Mouse (Mus musculus) neural tube, embryonic 12.5 days (tissue): Measurements from ENCODE around the gene Cyth3. TPM values are rescaled to one million over a fixed set of nuclear protein-coding genes. Genes with fewer than 3 reads are reported as not detected.
A peak's percentile ranks its signal among the peaks of the same experiment; 100 is the strongest.

Experiments used
- ATAC-seq: fragments of 200-750 bp; cut with Nextera tagmentation; 2 replicates; pipeline ENCODE4 v1.8.0; 2017; ENCODE audit warnings: low read depth, mild to moderate bottlenecking, moderate TSS enrichment, moderate library complexity; ENCODE audit not compliant: low FRiP score
- H3K27ac ChIP-seq: fragments of 300-500 bp; sonication (generic); 2 replicates; pipeline ENCODE4 v1.5.1; 2016
- H3K27me3 ChIP-seq: fragments of 300-500 bp; sonication (generic); replicated peaks from 2 replicates; pipeline ENCODE4 v1.6.1; 2016; ENCODE audit warnings: mild to moderate bottlenecking
- H3K36me3 ChIP-seq: fragments of 300-500 bp; sonication (generic); 2 replicates; pipeline ENCODE4 v1.6.1; 2016; ENCODE audit warnings: mild to moderate bottlenecking
- H3K4me1 ChIP-seq: fragments of 300-500 bp; sonication (generic); 2 replicates; pipeline ENCODE4 v1.6.1; 2016
- H3K4me2 ChIP-seq: fragments of 300-500 bp; sonication (generic); replicated peaks from 2 replicates; pipeline ENCODE4 v1.6.1; 2016; ENCODE audit warnings: mild to moderate bottlenecking
- H3K4me3 ChIP-seq: fragments of 300-500 bp; sonication (generic); 2 replicates; pipeline ENCODE4 v1.5.1; 2016
- H3K9ac ChIP-seq: fragments of 300-500 bp; sonication (generic); 2 replicates; pipeline ENCODE4 v1.6.1; 2016; ENCODE audit warnings: mild to moderate bottlenecking
- H3K9me3 ChIP-seq: fragments of 300-500 bp; sonication (generic); 2 replicates; pipeline ENCODE4 v1.6.1; 2016; ENCODE audit warnings: mild to moderate bottlenecking
- WGBS: fragments of 180-500 bp; shearing (Covaris S2); methylation state at CpG from one replicate; pipeline ENCODE4 v1.1.7; 2016; 5-methylcytosine and 5-hydroxymethylcytosine counted together
- polyA plus RNA-seq: library from polyadenylated mRNA; unstranded; fragments of >200 nt; fragmentation: Nextera tagmentation; extraction: Ambion mirVana; gene quantifications from 2 replicates; pipeline ENCODE4 v1.2.1, GENCODE M21; 2016

Cyth3 gene
- polyA plus RNA-seq: 40.5 and 42.4 TPM in 2 replicates

GRCm38 (mm10) chr5:143621893-143622622 is at the start of gene Cyth3:
Gene Cyth3, plus strand, starts transcription at chr5:143622447.
- peak; percentile 91 for ATAC-seq
- Histone ChIP-seq H3K4me1 (peaks cover 39% of the 10 kb centered on the region), H3K9me3 (no peaks in the 10 kb centered on the region), H3K27me3 (no peaks in the 10 kb centered on the region), H3K36me3 (no peaks in the 10 kb centered on the region), H3K4me2 (peak within 1 kb of the TSS; percentile 72), H3K27ac (peak within 1 kb of the TSS; percentile 42; the same call in 1 of the 2 replicates), H3K9ac (peak within 1 kb of the TSS; percentile 81), H3K4me3 (peak within 1 kb of the TSS; percentile 78)
- WGBS: 8% methylated on average over 46 of the region's 46 CpGs

- Histone ChIP-seq H3K36me3 (no peaks in the 10 kb centered on the region), H3K4me1 (no peaks in the 10 kb centered on the region), H3K27me3 (no peaks in the 10 kb centered on the region), H3K4me2 (no peak overlapping the region), H3K27ac (no peak overlapping the region), H3K4me3 (no peak overlapping the region), H3K9ac (no peak overlapping the region), H3K9me3 (no peaks in the 10 kb centered on the region)
- no peak for ATAC-seq
- 87% methylated on average over 4 of the region's 4 CpGs for WGBS
Measured at GRCm38 (mm10) chr5:143573067-143573466, 49.2 kb upstream of the Cyth3 start.

- H3K4me3 ChIP-seq: no peak overlapping the region
- no peaks in the 10 kb centered on the region for H3K27me3 ChIP-seq
- H3K27ac ChIP-seq: no peak overlapping the region
- WGBS: 85% methylated on average over 19 of the region's 19 CpGs
- no peaks in the 10 kb centered on the region for H3K9me3 ChIP-seq
- no peaks in the 10 kb centered on the region for H3K36me3 ChIP-seq
- no peak overlapping the region for H3K9ac ChIP-seq
- no peak overlapping the region for H3K4me2 ChIP-seq
- ATAC-seq: no peak
- H3K4me1 ChIP-seq: no peaks in the 10 kb centered on the region
Measured at GRCm38 (mm10) chr5:143574261-143575178, 47.7 kb upstream of the Cyth3 start.

- H3K4me2 ChIP-seq: no peak overlapping the region
- H3K9me3 ChIP-seq: no peaks in the 10 kb centered on the region
- H3K4me1 ChIP-seq: no peaks in the 10 kb centered on the region
- no peaks in the 10 kb centered on the region for H3K27me3 ChIP-seq
- H3K27ac ChIP-seq: no peak overlapping the region
- no peak overlapping the region for H3K4me3 ChIP-seq
- no peak for ATAC-seq
- 88% methylated on average over 10 of the region's 10 CpGs for WGBS
- no peak overlapping the region for H3K9ac ChIP-seq
- no peaks in the 10 kb centered on the region for H3K36me3 ChIP-seq
Measured at GRCm38 (mm10) chr5:143579537-143580203, 42.6 kb upstream of the Cyth3 start.

- no peak overlapping the region for H3K4me3 ChIP-seq
- no peak for ATAC-seq
- no peaks in the 10 kb centered on the region for H3K9me3 ChIP-seq
- 93% methylated on average over 2 of the region's 2 CpGs for WGBS
- H3K9ac ChIP-seq: no peak overlapping the region
- H3K27ac ChIP-seq: no peak overlapping the region
- no peak overlapping the region for H3K4me2 ChIP-seq
- H3K27me3 ChIP-seq: no peaks in the 10 kb centered on the region
- no peaks in the 10 kb centered on the region for H3K4me1 ChIP-seq
- no peaks in the 10 kb centered on the region for H3K36me3 ChIP-seq
Measured at GRCm38 (mm10) chr5:143580982-143581381, 41.3 kb upstream of the Cyth3 start.

- H3K4me2 ChIP-seq: no peak overlapping the region
- no peaks in the 10 kb centered on the region for H3K9me3 ChIP-seq
- H3K4me1 ChIP-seq: no peaks in the 10 kb centered on the region
- no peak overlapping the region for H3K9ac ChIP-seq
- no peaks in the 10 kb centered on the region for H3K27me3 ChIP-seq
- no peak overlapping the region for H3K4me3 ChIP-seq
- no peak overlapping the region for H3K27ac ChIP-seq
- ATAC-seq: no peak
- WGBS: 89% methylated on average over 8 of the region's 8 CpGs
- H3K36me3 ChIP-seq: no peaks in the 10 kb centered on the region
Measured at GRCm38 (mm10) chr5:143581874-143582273, 40.4 kb upstream of the Cyth3 start.

- Histone ChIP-seq H3K9me3 (no peaks in the 10 kb centered on the region), H3K4me3 (no peak overlapping the region), H3K9ac (no peak overlapping the region), H3K4me1 (no peaks in the 10 kb centered on the region), H3K36me3 (no peaks in the 10 kb centered on the region), H3K4me2 (no peak overlapping the region), H3K27ac (no peak overlapping the region), H3K27me3 (no peaks in the 10 kb centered on the region)
- WGBS: 94% methylated on average over 10 of the region's 10 CpGs
- ATAC-seq: no peak
Measured at GRCm38 (mm10) chr5:143583081-143583480, 39.2 kb upstream of the Cyth3 start.

- Histone ChIP-seq H3K9ac (no peak overlapping the region), H3K4me3 (no peak overlapping the region), H3K27ac (no peak overlapping the region), H3K4me1 (peaks cover 3% of the 10 kb centered on the region; the same call in 1 of the 2 replicates), H3K4me2 (no peak overlapping the region), H3K9me3 (no peaks in the 10 kb centered on the region), H3K36me3 (no peaks in the 10 kb centered on the region), H3K27me3 (no peaks in the 10 kb centered on the region)
- ATAC-seq: no peak
- WGBS: 85% methylated on average over 5 of the region's 5 CpGs
Measured at GRCm38 (mm10) chr5:143584982-143585381, 37.3 kb upstream of the Cyth3 start.

GRCm38 (mm10) chr5:143586386-143586785 is 35.9 kb upstream of the Cyth3 start:
- Histone ChIP-seq H3K27ac (no peak overlapping the region), H3K4me1 (peaks cover 3% of the 10 kb centered on the region; the same call in 1 of the 2 replicates), H3K4me3 (no peak overlapping the region), H3K36me3 (no peaks in the 10 kb centered on the region), H3K4me2 (no peak overlapping the region), H3K9me3 (no peaks in the 10 kb centered on the region), H3K9ac (no peak overlapping the region), H3K27me3 (no peaks in the 10 kb centered on the region)
- 92% methylated on average over 8 of the region's 8 CpGs for WGBS
- ATAC-seq: no peak

GRCm38 (mm10) chr5:143589108-143589507 is 33.1 kb upstream of the Cyth3 start:
- WGBS: 51% methylated on average over 17 of the region's 17 CpGs
- Histone ChIP-seq H3K9ac (no peak overlapping the region), H3K4me2 (0 out of 2 replicates have a peak overlapping the region, but pooled peaks have one; percentile 0), H3K27ac (no peak overlapping the region), H3K9me3 (no peaks in the 10 kb centered on the region), H3K27me3 (no peaks in the 10 kb centered on the region), H3K36me3 (no peaks in the 10 kb centered on the region), H3K4me1 (peaks cover 3% of the 10 kb centered on the region; the same call in 1 of the 2 replicates), H3K4me3 (no peak overlapping the region)
- ATAC-seq: no peak

GRCm38 (mm10) chr5:143592926-143593325 is 29.3 kb upstream of the Cyth3 start:
- Histone ChIP-seq H3K4me2 (no peak overlapping the region), H3K27me3 (no peaks in the 10 kb centered on the region), H3K36me3 (no peaks in the 10 kb centered on the region), H3K4me1 (peaks cover 3% of the 10 kb centered on the region; the same call in 1 of the 2 replicates), H3K9ac (no peak overlapping the region), H3K27ac (no peak overlapping the region), H3K9me3 (no peaks in the 10 kb centered on the region), H3K4me3 (no peak overlapping the region)
- ATAC-seq: no peak
- 67% methylated on average over 5 of the region's 5 CpGs for WGBS
